Mouse (Mus musculus) CH12F3 (cell line): ENCODE results near the gene Folr1.

Experiments
- in situ Hi-C: fragments of 300-500 bp; cut with MboI; formaldehyde crosslinking; loops from 2 replicates; pipeline ENCODE4 v1.14.3; 2020; ENCODE audit warnings: low sequenced_read_pairs

Gene Folr1

GRCm38 (mm10) chr7:101870629-101871028 lies at the start of gene Folr1:
Folr1 (minus strand) TSS chr7:101870788.
- in situ Hi-C loops = no loop called here

GRCm38 (mm10) chr7:101918071-101918470 lies 47.5 kb upstream of the Folr1 start:
- in situ Hi-C loops = no loop called here

GRCm38 (mm10) chr7:101911982-101912381 lies 41.4 kb upstream of the Folr1 start:
- in situ Hi-C loops = no loop called here

- in situ Hi-C loops = no loop called here
Measured at GRCm38 (mm10) chr7:101910138-101910537, 39.5 kb upstream of the Folr1 start.

GRCm38 (mm10) chr7:101908367-101908766 lies 37.8 kb upstream of the Folr1 start:
- in situ Hi-C loops = no loop called here

GRCm38 (mm10) chr7:101906696-101907095 lies 36.1 kb upstream of the Folr1 start:
- in situ Hi-C loops = no loop called here

GRCm38 (mm10) chr7:101906287-101906681 lies 35.7 kb upstream of the Folr1 start, which contains the start of gene Tomt:
Tomt (minus strand) TSS chr7:101906359.
- in situ Hi-C loops = no loop called here

- in situ Hi-C loops = no loop called here
Measured at GRCm38 (mm10) chr7:101905561-101906286, 35.1 kb upstream of the Folr1 start, which contains the start of gene Lamtor1. Lamtor1 (plus strand) TSS chr7:101905904.

GRCm38 (mm10) chr7:101902846-101903245 lies 32.3 kb upstream of the Folr1 start:
- in situ Hi-C loops = no loop called here

- in situ Hi-C loops = no loop called here
Measured at GRCm38 (mm10) chr7:101901969-101902368, 31.4 kb upstream of the Folr1 start.

- in situ Hi-C loops = no loop called here
Measured at GRCm38 (mm10) chr7:101900331-101901097, 29.9 kb upstream of the Folr1 start.

GRCm38 (mm10) chr7:101896104-101897066 lies 25.8 kb upstream of the Folr1 start:
- in situ Hi-C loops = no loop called here

- in situ Hi-C loops = no loop called here
Measured at GRCm38 (mm10) chr7:101895695-101896094, 25.1 kb upstream of the Folr1 start.

- in situ Hi-C loops = no loop called here
Measured at GRCm38 (mm10) chr7:101888460-101888859, 17.9 kb upstream of the Folr1 start.

- in situ Hi-C loops = no loop called here
Measured at GRCm38 (mm10) chr7:101886274-101886673, 15.7 kb upstream of the Folr1 start.

GRCm38 (mm10) chr7:101884160-101884559 lies 13.6 kb upstream of the Folr1 start:
- in situ Hi-C loops = no loop called here

GRCm38 (mm10) chr7:101882413-101883154 lies 12.0 kb upstream of the Folr1 start:
- in situ Hi-C loops = no loop called here

- in situ Hi-C loops = no loop called here
Measured at GRCm38 (mm10) chr7:101880855-101881254, 10.3 kb upstream of the Folr1 start.

- in situ Hi-C loops = no loop called here
Measured at GRCm38 (mm10) chr7:101875978-101876377, 5.4 kb upstream of the Folr1 start.

- in situ Hi-C loops = no loop called here
Measured at GRCm38 (mm10) chr7:101871296-101871695, 708 bp upstream of the Folr1 start.
